Mouse (Mus musculus) embryonic facial prominence, embryonic 11.5 days (tissue): ENCODE measurements around the gene Setd6. TPM values are rescaled to one million over a fixed set of nuclear protein-coding genes. Genes with fewer than 3 reads are reported as not detected.

Experiments
- ATAC-seq: fragments of 200-750 bp; cut with Nextera tagmentation; replicated peaks from 2 replicates; pipeline ENCODE4 v1.8.0; 2017; ENCODE audit warnings: low read depth; ENCODE audit not compliant: insufficient number of reproducible peaks, low FRiP score, low TSS enrichment
- DNase-seq: peaks from one replicate; pipeline ENCODE4 v3.0.0-alpha.2; 2015; ENCODE audit warnings: low spot score
- H3K27ac ChIP-seq: fragments of 300-500 bp; sonication (generic); replicated peaks from 2 replicates; pipeline ENCODE4 v1.5.1; 2014; ENCODE audit warnings: mild to moderate bottlenecking, low read depth, low read length, control low read depth
- H3K27me3 ChIP-seq: fragments of 300-500 bp; sonication (generic); 2 replicates; pipeline ENCODE4 v1.6.1; 2014; ENCODE audit warnings: mild to moderate bottlenecking, low read length, moderate library complexity, mixed read lengths; ENCODE audit not compliant: control insufficient read depth, insufficient read depth
- H3K36me3 ChIP-seq: fragments of 300-500 bp; sonication (generic); replicated peaks from 2 replicates; pipeline ENCODE4 v1.6.1; 2014; ENCODE audit warnings: low read depth, mild to moderate bottlenecking, low read length, moderate library complexity, mixed read lengths; ENCODE audit not compliant: control insufficient read depth, insufficient read depth
- H3K4me1 ChIP-seq: fragments of 300-500 bp; sonication (generic); 2 replicates; pipeline ENCODE4 v1.6.1; 2014; ENCODE audit warnings: low read length, mixed read lengths; ENCODE audit not compliant: control insufficient read depth, insufficient read depth
- H3K4me2 ChIP-seq: fragments of 300-500 bp; sonication (generic); 2 replicates; pipeline ENCODE4 v1.6.1; 2014; ENCODE audit warnings: low read depth, mild to moderate bottlenecking, control low read depth, low read length, moderate library complexity
- H3K4me3 ChIP-seq: fragments of 300-500 bp; sonication (generic); 2 replicates; pipeline ENCODE4 v1.5.1; 2014; ENCODE audit warnings: low read depth, low read length, control low read depth
- H3K9ac ChIP-seq: fragments of 300-500 bp; sonication (generic); replicated peaks from 2 replicates; pipeline ENCODE4 v1.6.1; 2014; ENCODE audit warnings: mild to moderate bottlenecking, control low read depth, low read length
- H3K9me3 ChIP-seq: fragments of 300-500 bp; sonication (generic); replicated peaks from 2 replicates; pipeline ENCODE4 v1.6.1; 2016; ENCODE audit warnings: mild to moderate bottlenecking, low read length, inconsistent platforms, mixed read lengths; ENCODE audit not compliant: control insufficient read depth
- WGBS: fragments of 180-500 bp; shearing (Covaris S2); extraction: QIAGEN DNeasy Blood & Tissue Kit; methylation state at CpG from one replicate; pipeline ENCODE4 v1.1.7; 2014; 5-methylcytosine and 5-hydroxymethylcytosine counted together
- polyA plus RNA-seq: library from polyadenylated mRNA; unstranded; fragments of >200 nt; fragmentation: Nextera tagmentation; extraction: Ambion mirVana; gene quantifications from 2 replicates; pipeline ENCODE4 v1.2.1, GENCODE M21; 2014

Setd6 gene
- polyA plus RNA-seq, 1 experiment from 2014 or later = 21.0 TPM

DNA sequence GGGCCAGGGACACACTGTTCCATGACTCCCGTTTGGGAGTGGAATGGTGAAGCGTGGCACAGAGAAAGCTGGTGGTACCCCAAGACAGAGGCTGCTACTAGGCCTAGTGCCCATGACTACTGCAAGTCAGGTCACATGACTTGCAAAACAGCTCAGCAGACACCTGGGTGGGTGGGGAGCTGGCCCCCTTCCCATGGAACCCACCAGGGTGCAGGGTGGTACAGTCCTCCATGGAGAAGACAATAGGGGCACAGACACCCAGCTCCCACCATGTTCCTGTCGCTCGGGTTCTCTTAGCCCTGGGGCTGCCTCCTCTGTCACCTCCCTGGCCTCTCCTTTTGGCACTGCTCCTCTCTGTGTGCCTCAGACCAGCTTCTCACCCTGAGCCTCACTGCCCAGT, 13.9 kb upstream of the Setd6 start:
- Histone ChIP-seq H3K27ac (no peak overlapping the region), H3K36me3 (no peaks in the 10 kb centered on the region), H3K9me3 (no peaks in the 10 kb centered on the region), H3K4me3 (no peak overlapping the region), H3K9ac (no peak overlapping the region), H3K4me2 (no peak overlapping the region), H3K27me3 (no peaks in the 10 kb centered on the region; the same call in none of the 2 replicates), H3K4me1 (no peaks in the 10 kb centered on the region)
- no peak for ATAC-seq
- WGBS = 75% methylated on average over 4 of the region's 4 CpGs
- no peak for DNase-seq

DNA sequence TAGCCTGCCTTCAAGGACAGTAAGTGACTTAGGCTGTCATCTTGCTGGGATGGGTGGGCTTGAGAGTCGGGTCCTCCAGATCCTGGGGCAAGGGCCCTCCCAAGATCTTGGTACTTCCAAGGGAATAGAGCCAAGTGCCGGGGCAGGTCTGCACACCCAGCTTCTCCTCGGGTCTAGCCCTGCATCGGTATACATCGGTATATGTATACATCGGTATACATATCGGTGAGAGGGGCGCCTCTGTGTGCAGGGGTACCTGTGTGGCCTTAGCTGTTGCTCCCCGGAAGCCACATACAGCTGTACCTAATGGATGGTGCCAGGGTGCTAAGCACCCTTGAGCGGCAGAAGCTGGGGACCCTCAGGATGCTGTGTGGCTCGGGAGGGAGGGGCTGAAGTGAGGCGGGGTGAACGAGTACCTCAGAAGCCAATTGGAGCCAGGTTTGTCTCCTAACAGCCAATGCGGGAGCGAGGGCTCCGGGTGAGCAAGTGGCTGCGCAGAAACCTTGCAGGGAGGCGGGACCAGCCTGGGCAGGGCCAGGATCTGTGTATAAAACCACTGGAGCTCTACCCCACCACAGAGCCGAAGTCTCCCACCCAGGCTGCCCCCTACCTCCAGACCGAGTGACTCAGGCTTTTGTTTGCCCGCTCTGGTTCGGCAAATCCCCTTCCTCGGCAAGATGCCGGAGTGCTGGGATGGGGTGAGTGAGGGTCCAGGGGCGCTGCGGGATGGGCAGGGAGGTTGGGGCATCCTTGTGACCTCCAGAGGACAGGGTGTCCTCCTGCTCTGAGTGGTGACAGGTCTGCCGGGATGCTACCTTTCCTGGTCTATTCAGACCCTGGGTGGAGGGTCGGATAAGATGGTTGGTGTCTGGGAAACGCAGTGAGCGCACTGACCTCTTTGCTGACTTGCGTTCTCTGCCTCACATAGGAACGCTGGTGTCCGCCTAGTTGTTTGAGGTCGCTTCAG, 12.9 kb upstream of the Setd6 start:
- Histone ChIP-seq H3K4me3 (peak overlapping the region; percentile 61), H3K4me2 (peak overlapping the region; percentile 88), H3K9me3 (no peaks in the 10 kb centered on the region), H3K9ac (peak overlapping the region; percentile 59), H3K27ac (no peak overlapping the region), H3K4me1 (no peaks in the 10 kb centered on the region), H3K27me3 (no peaks in the 10 kb centered on the region; the same call in 1 of the 2 replicates), H3K36me3 (no peaks in the 10 kb centered on the region)
- ATAC-seq = peak; percentile 94
- DNase-seq = peak; percentile 95
- 4% methylated on average over 34 of the region's 34 CpGs for WGBS

DNA sequence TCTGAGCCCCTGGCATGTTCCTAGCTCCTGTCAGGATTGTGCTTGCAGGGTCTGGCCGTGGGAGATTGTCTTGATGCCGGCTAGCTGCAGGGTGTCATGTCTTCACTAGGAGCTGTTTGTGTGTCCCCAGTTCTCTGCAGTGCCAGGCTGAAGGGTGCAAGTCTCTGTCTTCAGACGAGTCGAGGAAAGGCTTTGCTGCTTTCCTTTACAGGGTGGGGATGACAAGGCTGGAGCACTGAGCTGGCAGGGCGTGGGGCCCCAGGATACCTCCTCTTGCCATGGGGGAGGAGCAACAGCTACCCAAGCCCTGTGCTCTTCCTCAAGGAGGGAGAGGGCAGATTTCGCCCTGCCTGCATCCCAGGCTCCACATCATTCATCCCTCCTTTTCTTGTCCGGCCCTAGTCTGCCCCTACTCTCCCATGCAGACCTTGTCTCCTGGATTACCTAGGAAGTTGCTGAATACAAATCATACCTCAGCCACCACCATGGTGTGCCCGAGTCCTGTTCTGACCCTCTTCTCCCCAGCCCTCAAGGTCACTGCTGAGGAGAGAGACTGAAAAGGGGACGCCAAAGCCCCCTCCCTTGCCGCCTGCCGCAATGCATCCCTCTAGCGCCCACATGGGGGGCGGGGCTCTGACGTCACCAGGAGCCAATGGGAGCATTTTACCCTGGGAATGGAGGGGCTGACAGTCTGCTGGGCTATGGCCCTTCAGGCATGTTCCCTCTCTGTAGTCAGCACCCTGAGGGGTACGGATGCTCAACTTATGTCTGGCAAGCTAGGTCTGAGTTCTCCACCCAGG, 12.0 kb upstream of the Setd6 start:
- Histone ChIP-seq H3K9me3 (no peaks in the 10 kb centered on the region), H3K36me3 (no peaks in the 10 kb centered on the region), H3K27me3 (no peaks in the 10 kb centered on the region; the same call in 1 of the 2 replicates), H3K9ac (peak overlapping the region; percentile 59), H3K4me1 (no peaks in the 10 kb centered on the region), H3K4me2 (peak overlapping the region; percentile 88), H3K27ac (no peak overlapping the region), H3K4me3 (peak overlapping the region; percentile 61)
- ATAC-seq (peak; percentile 20), DNase-seq (peak; percentile 79)
- whole genome bisulfite sequencing = 3% methylated on average over 15 of the region's 15 CpGs

DNA sequence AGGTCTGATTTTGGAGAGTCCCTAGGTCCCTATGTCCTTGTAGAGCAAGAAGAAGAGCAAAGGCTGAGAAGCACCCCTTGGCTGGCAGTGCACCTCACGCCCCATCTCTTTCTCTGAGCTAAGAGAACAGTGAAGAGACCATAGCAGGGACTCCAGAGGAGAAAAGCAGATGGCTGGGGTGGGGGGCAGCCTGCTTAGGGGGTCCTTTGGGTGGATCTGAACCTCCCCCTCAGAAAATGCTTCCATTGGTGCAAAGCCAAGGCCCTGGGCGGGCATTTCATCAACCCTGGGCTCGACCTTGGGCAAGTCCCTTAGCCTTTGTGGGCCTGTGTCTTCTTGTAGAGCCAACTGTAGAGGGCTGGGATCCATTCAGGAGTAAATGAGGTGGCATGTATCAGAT, 11.1 kb upstream of the Setd6 start:
- ATAC-seq (no peak), DNase-seq (no peak)
- WGBS = 88% methylated on average over 3 of the region's 3 CpGs
- H3K9ac ChIP-seq = no peak overlapping the region
- H3K36me3 ChIP-seq = no peaks in the 10 kb centered on the region
- no peaks in the 10 kb centered on the region for H3K9me3 ChIP-seq
- H3K27me3 ChIP-seq = no peaks in the 10 kb centered on the region
- H3K4me2 ChIP-seq = no peak overlapping the region
- no peak overlapping the region for H3K4me3 ChIP-seq
- H3K27ac ChIP-seq = no peak overlapping the region
- H3K4me1 ChIP-seq = no peaks in the 10 kb centered on the region

DNA sequence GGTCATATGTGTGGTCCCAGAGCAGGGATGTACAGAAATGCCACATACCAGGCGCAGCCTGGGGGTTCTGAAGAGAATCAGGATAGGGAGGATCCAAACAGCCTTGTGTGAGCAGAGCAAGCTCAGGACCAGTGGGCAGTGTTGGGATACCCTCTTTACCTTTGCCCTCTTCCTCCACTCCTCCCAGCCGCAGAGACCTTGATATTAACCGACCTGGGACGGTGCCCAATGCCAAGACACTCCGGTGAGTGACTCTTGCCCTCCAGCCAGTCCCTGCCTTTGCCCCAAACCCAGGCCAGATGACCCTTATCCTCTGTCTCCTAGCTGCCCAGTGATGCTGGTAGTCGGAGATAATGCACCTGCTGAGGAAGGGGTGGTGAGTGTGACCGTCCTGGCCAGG, 6.1 kb upstream of the Setd6 start:
- Histone ChIP-seq H3K27me3 (no peaks in the 10 kb centered on the region), H3K9me3 (no peaks in the 10 kb centered on the region), H3K4me1 (no peaks in the 10 kb centered on the region), H3K36me3 (no peaks in the 10 kb centered on the region), H3K9ac (no peak overlapping the region), H3K27ac (no peak overlapping the region), H3K4me2 (no peak overlapping the region), H3K4me3 (no peak overlapping the region)
- DNase-seq (no peak), ATAC-seq (no peak)
- WGBS = 82% methylated on average over 7 of the region's 7 CpGs

DNA sequence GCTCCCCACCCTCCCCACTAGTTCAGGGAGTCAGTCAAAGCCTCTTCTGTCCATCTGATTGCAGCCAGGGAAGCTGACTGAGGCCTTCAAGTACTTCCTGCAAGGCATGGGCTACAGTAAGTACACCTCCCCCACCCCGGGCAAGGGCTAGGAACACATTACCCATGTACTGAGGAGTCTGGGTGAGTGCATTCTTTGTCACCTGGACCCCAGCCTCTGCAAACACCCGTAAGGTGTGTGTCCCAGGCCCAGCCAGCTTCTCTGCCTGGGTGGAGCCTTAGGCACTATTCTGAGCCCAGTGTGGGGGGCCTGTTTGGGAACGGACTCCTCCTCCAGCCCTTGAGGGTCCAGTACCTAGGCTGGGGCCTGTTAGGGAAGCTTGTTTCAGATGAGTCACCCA, 4.7 kb upstream of the Setd6 start:
- H3K4me2 ChIP-seq = no peak overlapping the region
- DNase-seq (no peak), ATAC-seq (no peak)
- no peak overlapping the region for H3K9ac ChIP-seq
- no peaks in the 10 kb centered on the region for H3K27me3 ChIP-seq
- no peaks in the 10 kb centered on the region for H3K9me3 ChIP-seq
- H3K4me1 ChIP-seq = no peaks in the 10 kb centered on the region
- WGBS = 74% methylated on average over 3 of the region's 3 CpGs
- no peak overlapping the region for H3K27ac ChIP-seq
- H3K36me3 ChIP-seq = no peaks in the 10 kb centered on the region
- no peak overlapping the region for H3K4me3 ChIP-seq

DNA sequence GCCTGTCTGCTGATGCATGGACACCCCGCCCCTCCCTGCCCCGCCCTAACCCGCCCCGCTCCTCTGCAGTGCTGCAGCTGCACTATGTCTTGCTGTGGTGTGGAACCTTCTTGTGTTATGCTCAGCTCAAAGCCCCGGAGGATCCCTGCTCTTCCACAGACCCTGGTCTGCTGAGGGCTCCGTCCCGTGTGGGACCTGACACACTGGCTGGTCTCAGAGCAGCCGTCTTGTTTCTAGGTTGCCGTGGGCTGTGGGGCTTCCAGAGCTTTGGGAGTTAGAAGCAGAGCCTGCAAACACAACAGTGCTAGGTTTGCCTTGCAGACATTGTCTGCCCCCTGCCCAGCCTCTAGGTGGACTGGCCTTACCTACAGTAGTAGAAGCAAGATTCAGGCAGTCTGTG, 3.3 kb upstream of the Setd6 start:
- WGBS = 83% methylated on average over 9 of the region's 9 CpGs
- Histone ChIP-seq H3K27ac (no peak overlapping the region), H3K4me1 (no peaks in the 10 kb centered on the region; the same call in none of the 2 replicates), H3K27me3 (no peaks in the 10 kb centered on the region), H3K9ac (no peak overlapping the region), H3K36me3 (no peaks in the 10 kb centered on the region), H3K4me2 (no peak overlapping the region), H3K9me3 (no peaks in the 10 kb centered on the region), H3K4me3 (no peak overlapping the region)
- ATAC-seq = no peak
- no peak for DNase-seq
